Mouse (Mus musculus) E14TG2a.4 (cell line): ENCODE measurements around the gene C330021F23Rik.
A peak's percentile ranks its signal among the peaks of the same experiment; 100 is the strongest.

Source experiments
- H3K27me3 ChIP-seq: 2 replicates; pipeline ENCODE4 v1.6.1; 2014; ENCODE audit warnings: low read length, control low read depth; ENCODE audit not compliant: insufficient read depth
- H3K36me3 ChIP-seq: 2 replicates; pipeline ENCODE4 v1.6.1; 2014; ENCODE audit warnings: low read length, control low read depth; ENCODE audit not compliant: insufficient read depth
- H3K4me1 ChIP-seq: replicated peaks from 2 replicates; pipeline ENCODE4 v1.6.1; 2014; ENCODE audit warnings: low read depth, low read length, control low read depth
- H3K4me3 ChIP-seq: replicated peaks from 2 replicates; pipeline ENCODE4 v1.5.1; 2014; ENCODE audit warnings: mild to moderate bottlenecking, low read length
- H3K9me3 ChIP-seq: 2 replicates; pipeline ENCODE4 v1.6.1; 2014; ENCODE audit warnings: low read length, control low read depth
- CTCF ChIP-seq: conservative IDR thresholded peaks from 2 replicates; pipeline ENCODE4 v1.5.1; 2014; ENCODE audit warnings: low read length
- NANOG ChIP-seq: IDR thresholded peaks from 2 replicates; pipeline ENCODE4 v1.6.1; 2014; ENCODE audit warnings: borderline replicate concordance, low read length, mixed read lengths
- POU5F1 ChIP-seq: IDR thresholded peaks from 2 replicates; pipeline ENCODE4 v1.6.1; 2014; ENCODE audit warnings: low read length, borderline replicate concordance

The C330021F23Rik gene

DNA sequence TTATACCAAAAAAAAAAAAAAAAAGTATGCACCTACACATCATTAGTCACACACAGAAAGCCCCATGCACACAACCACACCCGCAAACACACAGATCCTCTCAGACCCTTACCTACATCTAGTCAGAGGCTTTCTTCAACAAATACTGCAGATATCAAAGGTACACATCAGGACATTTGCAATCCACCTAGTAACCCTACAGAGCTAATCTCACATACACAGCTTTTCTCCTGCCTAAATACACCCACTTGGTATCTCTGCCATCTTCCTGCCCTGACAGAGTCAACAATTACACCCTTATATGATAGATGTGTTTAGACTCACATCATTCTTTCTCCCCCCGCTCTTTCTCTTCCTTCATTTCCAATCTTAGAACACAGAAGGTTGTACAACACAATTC lies 18.7 kb downstream of the C330021F23Rik start:
- H3K4me3 ChIP-seq: no peak overlapping the region
- no peaks in the 10 kb centered on the region for H3K27me3 ChIP-seq
- H3K4me1 ChIP-seq: peaks cover 10% of the 10 kb centered on the region
- no peak for TF ChIP-seq NANOG
- no peak for TF ChIP-seq POU5F1
- TF ChIP-seq CTCF: no peak
- H3K9me3 ChIP-seq: no peaks in the 10 kb centered on the region
- H3K36me3 ChIP-seq: no peaks in the 10 kb centered on the region

DNA sequence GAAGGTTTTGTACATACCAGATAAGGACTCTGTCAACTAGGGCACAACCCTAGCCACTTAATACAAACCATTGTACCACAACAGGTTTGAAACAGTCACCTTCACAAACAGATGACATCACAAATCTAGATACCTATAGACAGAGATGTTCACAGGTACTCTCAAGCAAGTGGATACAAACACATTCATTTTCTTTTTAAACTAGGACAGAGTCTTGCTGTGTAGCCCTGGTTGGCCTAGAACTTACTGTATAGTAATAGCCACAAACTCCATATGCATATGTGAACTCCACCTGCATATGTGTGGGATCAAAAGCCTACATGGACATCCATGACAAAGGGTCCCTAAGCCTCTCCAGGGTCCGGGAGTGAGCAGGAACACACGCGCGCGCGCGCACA lies 19.2 kb downstream of the C330021F23Rik start, which contains the start of gene Camsap3:
Gene Camsap3 (plus strand): TSS at position 301 of the 398 bp plus-strand sequence.
- no peaks in the 10 kb centered on the region for H3K27me3 ChIP-seq
- H3K4me3 ChIP-seq: peak within 1 kb of the TSS; percentile 92
- TF ChIP-seq CTCF: no peak
- no peak for TF ChIP-seq POU5F1
- no peak for TF ChIP-seq NANOG
- peaks cover 15% of the 10 kb centered on the region for H3K4me1 ChIP-seq
- no peaks in the 10 kb centered on the region for H3K36me3 ChIP-seq
- no peaks in the 10 kb centered on the region for H3K9me3 ChIP-seq

DNA sequence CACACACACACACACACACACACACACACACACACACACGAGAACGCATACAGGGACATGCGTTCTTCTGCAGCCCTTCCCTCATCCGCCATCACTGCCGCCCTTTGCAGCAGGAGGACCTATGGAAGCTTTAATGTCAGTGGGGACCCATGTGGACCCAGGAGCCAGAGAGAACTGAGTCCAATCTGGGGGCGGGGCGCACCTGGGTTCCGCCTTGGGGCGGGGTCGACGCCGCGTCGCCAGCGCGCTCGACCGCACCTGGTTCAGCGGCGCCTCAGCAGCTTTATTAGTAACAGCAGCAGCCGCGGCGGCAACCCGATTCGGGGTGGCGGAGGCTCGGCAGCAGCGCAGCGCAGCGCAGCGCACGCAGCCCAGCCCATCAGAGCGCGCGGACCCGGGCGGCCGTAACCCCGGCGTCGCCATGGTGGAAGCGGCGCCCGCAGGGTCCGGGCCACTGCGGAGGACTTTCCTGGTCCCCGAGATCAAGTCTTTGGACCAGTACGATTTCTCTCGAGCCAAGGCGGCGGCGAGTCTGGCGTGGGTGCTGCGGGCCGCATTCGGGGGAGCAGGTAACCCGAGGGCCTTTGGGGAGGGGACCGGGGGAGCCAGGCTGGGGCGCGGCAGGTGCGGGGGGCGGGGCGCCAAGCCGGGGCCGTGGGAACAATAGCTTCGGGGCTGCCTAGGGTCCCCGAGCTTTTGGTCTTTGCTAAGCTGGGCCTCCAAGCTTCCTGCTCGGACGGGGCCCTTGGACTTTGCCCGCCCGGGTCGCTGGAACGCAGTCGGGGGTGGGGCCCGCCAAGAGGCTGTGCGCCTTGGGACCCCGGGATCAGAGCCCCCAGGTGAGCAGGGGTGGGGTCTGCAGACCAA lies 19.8 kb downstream of the C330021F23Rik start:
- TF ChIP-seq NANOG (no peak), CTCF (no peak), POU5F1 (no peak)
- H3K36me3 ChIP-seq: no peaks in the 10 kb centered on the region
- H3K4me1 ChIP-seq: peaks cover 19% of the 10 kb centered on the region
- no peaks in the 10 kb centered on the region for H3K9me3 ChIP-seq
- H3K4me3 ChIP-seq: peak overlapping the region; percentile 92
- H3K27me3 ChIP-seq: no peaks in the 10 kb centered on the region

DNA sequence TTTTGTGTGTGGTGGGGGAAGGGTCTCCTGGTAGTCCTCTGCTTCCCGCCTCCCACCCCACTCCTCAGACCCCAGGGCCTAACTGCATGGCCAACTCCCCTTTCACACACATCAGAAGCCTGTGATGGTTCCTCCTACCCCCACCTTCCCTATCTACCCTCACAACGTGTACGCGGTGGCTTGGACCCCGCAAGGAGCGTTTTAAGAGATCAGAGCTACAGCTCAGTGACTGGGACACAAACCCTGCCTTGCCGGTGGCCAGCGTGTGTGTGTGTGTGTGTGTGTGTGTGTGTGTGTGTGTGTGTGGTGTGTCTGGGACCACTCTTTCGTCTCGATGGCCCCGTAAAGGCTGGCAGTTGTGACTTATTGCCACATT lies 20.5 kb downstream of the C330021F23Rik start:
- TF ChIP-seq NANOG (no peak), CTCF (no peak), POU5F1 (no peak)

DNA sequence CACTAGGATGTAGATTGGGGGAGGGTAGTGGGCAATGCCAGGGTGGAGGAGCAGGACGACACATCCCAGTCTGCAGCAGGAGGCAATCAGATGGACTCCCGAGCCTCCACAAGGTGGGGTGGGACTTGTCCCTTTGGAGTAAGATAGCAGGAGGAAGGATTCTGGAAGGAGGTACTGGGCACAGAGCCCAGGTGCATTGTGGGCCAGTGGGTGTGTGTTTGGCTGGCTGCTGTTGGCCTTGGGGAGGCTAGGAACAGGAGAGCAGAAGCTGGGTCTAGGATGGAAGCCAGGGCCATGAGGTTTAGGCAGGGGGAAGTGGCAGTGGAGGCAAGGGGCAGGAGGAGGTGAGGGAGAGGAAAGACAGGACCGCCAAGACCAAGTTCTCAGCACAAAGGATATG lies 25.7 kb downstream of the C330021F23Rik start:
- no peak for TF ChIP-seq NANOG
- no peak for TF ChIP-seq POU5F1
- TF ChIP-seq CTCF: no peak
- Histone ChIP-seq H3K36me3 (peaks cover 8% of the 10 kb centered on the region), H3K4me1 (peaks cover 59% of the 10 kb centered on the region), H3K27me3 (no peaks in the 10 kb centered on the region), H3K9me3 (no peaks in the 10 kb centered on the region), H3K4me3 (no peak overlapping the region)

More for the DNA sequence above, 20.5 kb downstream of the C330021F23Rik start:
- H3K36me3 ChIP-seq: no peaks in the 10 kb centered on the region
- H3K27me3 ChIP-seq: no peaks in the 10 kb centered on the region
- peak overlapping the region; percentile 92 for H3K4me3 ChIP-seq
- peaks cover 25% of the 10 kb centered on the region for H3K4me1 ChIP-seq
- H3K9me3 ChIP-seq: no peaks in the 10 kb centered on the region

DNA sequence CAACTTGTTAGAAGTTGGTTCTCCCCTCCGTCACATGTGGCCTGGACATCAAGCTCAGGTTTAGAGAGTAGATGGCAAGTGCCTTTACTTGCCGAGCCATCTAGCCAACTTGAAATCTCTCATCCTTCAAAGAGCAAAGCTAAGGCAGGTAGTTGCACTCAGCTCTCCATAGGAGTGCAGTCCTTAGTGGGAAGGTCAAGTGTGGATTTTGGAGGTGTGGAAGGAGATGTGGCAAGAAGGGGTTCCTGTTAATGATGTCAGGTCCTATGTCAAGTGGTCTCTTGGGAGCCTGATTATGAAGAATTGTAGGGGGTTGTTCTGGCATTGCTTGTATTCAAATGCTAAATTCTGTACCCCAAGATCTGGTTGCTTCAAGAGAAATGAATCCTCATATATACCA lies 26.7 kb downstream of the C330021F23Rik start:
- no peak for TF ChIP-seq CTCF
- TF ChIP-seq NANOG: no peak
- no peak for TF ChIP-seq POU5F1
- no peaks in the 10 kb centered on the region for H3K27me3 ChIP-seq
- peaks cover 66% of the 10 kb centered on the region for H3K4me1 ChIP-seq
- H3K36me3 ChIP-seq: peaks cover 18% of the 10 kb centered on the region
- H3K4me3 ChIP-seq: no peak overlapping the region
- H3K9me3 ChIP-seq: no peaks in the 10 kb centered on the region

DNA sequence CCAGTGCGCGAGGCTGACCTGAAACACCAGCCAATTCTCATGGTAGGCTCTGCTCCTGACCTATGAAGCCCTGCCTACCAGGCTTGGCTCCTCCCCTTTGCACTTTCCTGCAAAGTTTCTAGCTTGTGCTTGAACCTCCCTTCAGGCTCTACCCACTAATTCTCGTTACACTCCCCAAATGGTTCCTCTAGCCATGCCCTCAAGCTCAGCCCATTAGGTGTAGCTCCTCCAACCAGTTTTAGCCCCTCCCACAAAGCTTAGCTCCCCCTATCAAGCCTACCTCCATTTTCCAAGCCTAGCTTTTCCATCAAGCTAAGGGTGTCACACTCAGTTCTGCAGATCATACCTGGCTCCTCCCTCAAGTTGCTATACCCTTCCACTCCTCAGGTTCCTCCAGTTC lies 30.3 kb downstream of the C330021F23Rik start:
- TF ChIP-seq NANOG: no peak
- no peak for TF ChIP-seq CTCF
- no peak for TF ChIP-seq POU5F1
- no peaks in the 10 kb centered on the region for H3K9me3 ChIP-seq
- H3K27me3 ChIP-seq: no peaks in the 10 kb centered on the region
- H3K4me1 ChIP-seq: peaks cover 67% of the 10 kb centered on the region
- H3K4me3 ChIP-seq: peak overlapping the region; percentile 76
- peaks cover 52% of the 10 kb centered on the region for H3K36me3 ChIP-seq

DNA sequence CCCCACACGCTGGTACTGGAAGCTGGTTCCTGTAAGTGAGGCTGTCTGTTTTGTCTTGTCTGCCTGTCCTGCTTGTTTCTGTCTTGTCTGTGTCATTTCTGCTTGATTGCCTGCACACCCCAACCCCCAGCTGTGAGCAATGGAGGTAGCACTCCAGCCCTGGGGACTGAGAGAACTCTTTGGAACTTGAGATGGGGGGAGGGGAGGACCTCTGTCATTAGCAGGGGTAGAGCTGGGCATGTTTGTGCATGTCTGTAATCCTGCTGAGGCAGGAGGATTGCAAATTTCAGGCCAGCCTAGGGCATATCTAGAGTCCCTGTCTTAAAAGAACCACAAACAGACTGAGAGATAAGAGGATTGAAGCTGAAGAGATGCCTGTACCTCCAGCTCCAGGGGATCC lies 31.4 kb downstream of the C330021F23Rik start:
- peaks cover 68% of the 10 kb centered on the region for H3K4me1 ChIP-seq
- no peak for TF ChIP-seq CTCF
- no peak for TF ChIP-seq NANOG
- TF ChIP-seq POU5F1: no peak
- H3K27me3 ChIP-seq: no peaks in the 10 kb centered on the region
- peak overlapping the region; percentile 76 for H3K4me3 ChIP-seq
- peaks cover 64% of the 10 kb centered on the region for H3K36me3 ChIP-seq
- no peaks in the 10 kb centered on the region for H3K9me3 ChIP-seq
